Mouse (Mus musculus) kidney, embryonic 15.5 days (tissue): ENCODE results near the gene Fam206a. TPM values are rescaled to one million over a fixed set of nuclear protein-coding genes. Genes with fewer than 3 reads are reported as not detected.

Source experiments
- ATAC-seq: fragments of 200-750 bp; cut with Nextera tagmentation; replicated peaks from 2 replicates; pipeline ENCODE4 v1.8.0; 2017; ENCODE audit warnings: moderate TSS enrichment; ENCODE audit not compliant: low FRiP score
- H3K27ac ChIP-seq: fragments of 300-500 bp; sonication (generic); 2 replicates; pipeline ENCODE4 v1.5.1; 2015; ENCODE audit warnings: mild to moderate bottlenecking, inconsistent platforms
- H3K27me3 ChIP-seq: fragments of 300-500 bp; sonication (generic); 2 replicates; pipeline ENCODE4 v1.6.1; 2015; ENCODE audit warnings: inconsistent platforms
- H3K36me3 ChIP-seq: fragments of 300-500 bp; sonication (generic); 2 replicates; pipeline ENCODE4 v1.6.1; 2015; ENCODE audit warnings: inconsistent platforms
- H3K4me1 ChIP-seq: fragments of 300-500 bp; sonication (generic); 2 replicates; pipeline ENCODE4 v1.6.1; 2015; ENCODE audit warnings: inconsistent platforms
- H3K4me2 ChIP-seq: fragments of 300-500 bp; sonication (generic); 2 replicates; pipeline ENCODE4 v1.6.1; 2015; ENCODE audit warnings: moderate library complexity, mild to moderate bottlenecking, inconsistent platforms
- H3K4me3 ChIP-seq: fragments of 300-500 bp; sonication (generic); replicated peaks from 2 replicates; pipeline ENCODE4 v1.5.1; 2015; ENCODE audit warnings: mild to moderate bottlenecking, inconsistent platforms
- H3K9ac ChIP-seq: fragments of 300-500 bp; sonication (generic); 2 replicates; pipeline ENCODE4 v1.6.1; 2015; ENCODE audit warnings: mild to moderate bottlenecking, inconsistent platforms
- H3K9me3 ChIP-seq: fragments of 300-500 bp; sonication (generic); replicated peaks from 2 replicates; pipeline ENCODE4 v1.6.1; 2016; ENCODE audit warnings: inconsistent platforms
- WGBS: fragments of 180-500 bp; shearing (Covaris S2); methylation state at CpG from one replicate; pipeline ENCODE4 v1.1.7; 2015; ENCODE audit warnings: mixed read lengths; 5-methylcytosine and 5-hydroxymethylcytosine counted together
- polyA plus RNA-seq: library from polyadenylated mRNA; unstranded; fragments of >200 nt; fragmentation: Nextera tagmentation; extraction: Ambion mirVana; gene quantifications from 2 replicates; pipeline ENCODE4 v1.2.1, GENCODE M21; 2015

Fam206a gene
- polyA plus RNA-seq, 1 experiment from 2014 or later, result 20.4 TPM

DNA sequence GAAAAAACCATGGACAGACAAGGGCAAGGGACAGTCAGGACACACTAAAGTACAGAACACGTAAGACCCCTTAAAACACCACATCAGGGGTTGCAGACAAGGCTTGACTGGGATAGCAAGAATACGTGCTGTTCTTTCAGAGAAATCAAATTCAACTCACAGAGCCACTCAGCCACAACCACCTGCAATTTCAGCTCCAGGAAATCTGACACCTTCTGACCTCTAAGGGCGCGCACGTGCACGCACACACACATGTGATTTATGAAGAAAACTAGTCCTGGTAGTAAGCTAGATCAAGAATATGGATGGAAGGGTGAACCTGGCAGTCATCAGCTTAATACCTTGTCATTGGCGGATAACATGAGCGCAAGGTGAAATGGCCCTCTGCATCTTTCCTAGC, 13.0 kb downstream of the Fam206a start:
- Histone ChIP-seq H3K27ac (no peak overlapping the region), H3K4me2 (no peak overlapping the region), H3K4me3 (no peak overlapping the region), H3K27me3 (no peaks in the 10 kb centered on the region), H3K36me3 (peaks cover 38% of the 10 kb centered on the region), H3K9ac (no peak overlapping the region), H3K9me3 (no peaks in the 10 kb centered on the region), H3K4me1 (0 out of 2 replicates have a peak, but pooled peaks cover 5% of the 10 kb centered on the region)
- WGBS, result 62% methylated on average over 8 of the region's 8 CpGs
- ATAC-seq, result no peak

- Histone ChIP-seq H3K4me3 (no peak overlapping the region), H3K4me2 (no peak overlapping the region), H3K4me1 (0 out of 2 replicates have a peak, but pooled peaks cover 3% of the 10 kb centered on the region), H3K9me3 (no peaks in the 10 kb centered on the region), H3K27ac (no peak overlapping the region), H3K9ac (no peak overlapping the region), H3K36me3 (peaks cover 34% of the 10 kb centered on the region), H3K27me3 (no peaks in the 10 kb centered on the region)
- no peak for ATAC-seq
Measured at GRCm38 (mm10) chr4:56820017-56820550, 17.9 kb downstream of the Fam206a start.

DNA sequence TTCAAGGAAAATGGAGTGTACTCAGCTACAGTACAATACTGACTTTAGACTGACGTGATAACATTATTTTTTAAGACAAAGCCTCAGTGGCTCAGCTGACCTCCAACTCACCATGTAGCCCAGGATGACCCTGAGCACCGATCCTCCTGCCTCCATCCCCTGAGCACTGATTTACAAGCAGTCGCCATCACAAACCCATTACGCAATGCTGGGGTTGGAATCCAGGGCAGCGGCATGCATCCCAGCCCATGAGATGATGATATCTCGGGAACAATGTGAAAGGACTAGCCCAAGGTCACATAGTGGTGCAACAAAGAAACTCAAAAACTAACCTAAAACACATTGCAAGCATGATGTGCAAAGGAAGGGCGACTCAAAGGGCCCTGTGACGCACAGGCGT, 22.1 kb downstream of the Fam206a start:
- Histone ChIP-seq H3K4me1 (peaks cover 4% of the 10 kb centered on the region), H3K36me3 (peaks cover 31% of the 10 kb centered on the region), H3K9me3 (no peaks in the 10 kb centered on the region), H3K27me3 (no peaks in the 10 kb centered on the region), H3K27ac (no peak overlapping the region), H3K4me3 (no peak overlapping the region), H3K9ac (no peak overlapping the region), H3K4me2 (no peak overlapping the region)
- 91% methylated on average over 9 of the region's 9 CpGs for WGBS
- no peak for ATAC-seq

DNA sequence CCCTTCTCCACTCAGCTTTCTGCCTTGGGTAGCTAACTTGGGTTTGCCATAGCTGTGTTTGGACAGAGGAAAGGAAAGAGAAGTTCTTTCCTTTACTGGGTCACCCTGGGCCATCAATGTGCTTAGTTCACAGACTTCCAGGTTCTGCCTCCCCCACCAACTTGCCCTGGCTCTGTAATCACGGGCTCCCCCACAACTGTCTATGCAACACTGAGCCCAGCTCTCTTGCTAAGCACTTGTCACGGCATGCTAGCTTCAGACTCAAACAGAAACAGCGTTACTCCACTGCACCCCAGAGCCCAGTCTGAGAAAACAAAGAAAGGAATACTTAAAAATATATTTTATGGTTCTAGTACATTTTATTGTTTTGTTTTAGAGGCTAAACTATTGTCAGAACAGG, 26.8 kb downstream of the Fam206a start:
- peak; percentile 74 for ATAC-seq
- H3K27ac ChIP-seq, result peak overlapping the region; percentile 57
- 0 out of 2 replicates have a peak overlapping the region, but pooled peaks have one; percentile 4 for H3K4me2 ChIP-seq

DNA sequence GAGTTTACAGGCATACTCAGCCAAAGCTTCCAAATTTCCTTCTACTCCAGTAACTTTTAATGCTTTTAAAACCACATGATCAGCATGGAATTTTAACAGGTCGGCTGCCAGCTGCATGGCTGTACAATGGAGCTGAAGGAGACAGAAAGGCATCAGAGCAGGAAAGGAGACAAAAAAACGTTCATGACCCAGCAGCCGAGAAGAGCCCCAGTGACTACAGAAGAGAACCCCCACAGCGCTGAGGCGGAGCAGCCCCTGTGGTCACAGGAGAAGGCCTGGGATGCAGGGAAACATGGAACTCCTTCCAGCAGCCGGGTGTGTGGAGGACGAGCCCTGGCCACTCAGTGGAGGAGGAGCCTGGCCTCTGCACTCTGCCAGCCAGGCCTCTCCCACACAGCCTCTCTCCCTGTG, 27.4 kb downstream of the Fam206a start:
- Histone ChIP-seq H3K27ac (peak overlapping the region; percentile 57), H3K9me3 (no peaks in the 10 kb centered on the region), H3K4me3 (no peak overlapping the region), H3K27me3 (no peaks in the 10 kb centered on the region), H3K4me2 (0 out of 2 replicates have a peak overlapping the region, but pooled peaks have one; percentile 4), H3K36me3 (peaks cover 39% of the 10 kb centered on the region), H3K4me1 (peaks cover 32% of the 10 kb centered on the region), H3K9ac (no peak overlapping the region)
- peak; percentile 88 for ATAC-seq
- WGBS, result 24% methylated on average over 7 of the region's 7 CpGs

More for the DNA sequence above, 26.8 kb downstream of the Fam206a start:
- peaks cover 38% of the 10 kb centered on the region for H3K36me3 ChIP-seq
- peaks cover 32% of the 10 kb centered on the region for H3K4me1 ChIP-seq
- no peaks in the 10 kb centered on the region for H3K27me3 ChIP-seq
- H3K4me3 ChIP-seq, result no peak overlapping the region
- H3K9ac ChIP-seq, result no peak overlapping the region
- 32% methylated on average over 3 of the region's 3 CpGs for WGBS
- H3K9me3 ChIP-seq, result no peaks in the 10 kb centered on the region

GRCm38 (mm10) chr4:56831013-56831609, 29.0 kb downstream of the Fam206a start:
- Histone ChIP-seq H3K27ac (no peak overlapping the region), H3K9ac (no peak overlapping the region), H3K4me2 (0 out of 2 replicates have a peak overlapping the region, but pooled peaks have one; percentile 12), H3K4me1 (peaks cover 32% of the 10 kb centered on the region), H3K9me3 (no peaks in the 10 kb centered on the region), H3K4me3 (no peak overlapping the region), H3K27me3 (no peaks in the 10 kb centered on the region), H3K36me3 (peaks cover 43% of the 10 kb centered on the region)
- WGBS, result 52% methylated on average over 13 of the region's 13 CpGs
- ATAC-seq, result no peak

GRCm38 (mm10) chr4:56831998-56832397, 29.9 kb downstream of the Fam206a start:
- ATAC-seq, result no peak
- Histone ChIP-seq H3K27me3 (no peaks in the 10 kb centered on the region), H3K4me3 (no peak overlapping the region), H3K27ac (0 out of 2 replicates have a peak overlapping the region, but pooled peaks have one; percentile 41), H3K4me2 (no peak overlapping the region), H3K9me3 (no peaks in the 10 kb centered on the region), H3K9ac (no peak overlapping the region), H3K4me1 (peaks cover 32% of the 10 kb centered on the region), H3K36me3 (peaks cover 48% of the 10 kb centered on the region)
- WGBS, result 48% methylated on average over 7 of the region's 7 CpGs

DNA sequence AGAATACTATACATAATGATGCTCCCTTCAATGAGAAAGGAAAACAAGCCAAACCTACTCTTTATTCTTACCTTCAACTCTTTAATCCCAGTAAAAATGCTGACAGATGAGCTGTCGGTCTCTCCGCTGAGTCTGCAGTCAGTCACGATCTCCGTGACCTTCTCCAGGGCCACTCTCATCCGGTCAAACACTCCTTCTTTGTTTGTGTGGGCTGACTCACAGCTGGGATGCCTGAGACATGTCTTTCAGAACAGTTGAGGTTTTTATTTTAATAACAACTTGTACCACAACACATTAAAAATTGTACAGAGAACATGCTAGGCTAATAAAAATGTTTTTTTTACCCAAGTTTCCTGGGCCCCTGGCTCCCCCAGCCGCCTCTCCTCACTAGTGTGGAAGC, 35.5 kb downstream of the Fam206a start:
- H3K9me3 ChIP-seq, result no peaks in the 10 kb centered on the region
- H3K27me3 ChIP-seq, result no peaks in the 10 kb centered on the region
- peaks cover 4% of the 10 kb centered on the region; the same call in 1 of the 2 replicates for H3K4me1 ChIP-seq
- WGBS, result 59% methylated on average over 6 of the region's 6 CpGs
- no peak for ATAC-seq
- no peak overlapping the region for H3K27ac ChIP-seq
- no peak overlapping the region for H3K4me2 ChIP-seq
- H3K9ac ChIP-seq, result no peak overlapping the region
- no peak overlapping the region for H3K4me3 ChIP-seq
- H3K36me3 ChIP-seq, result peaks cover 49% of the 10 kb centered on the region

DNA sequence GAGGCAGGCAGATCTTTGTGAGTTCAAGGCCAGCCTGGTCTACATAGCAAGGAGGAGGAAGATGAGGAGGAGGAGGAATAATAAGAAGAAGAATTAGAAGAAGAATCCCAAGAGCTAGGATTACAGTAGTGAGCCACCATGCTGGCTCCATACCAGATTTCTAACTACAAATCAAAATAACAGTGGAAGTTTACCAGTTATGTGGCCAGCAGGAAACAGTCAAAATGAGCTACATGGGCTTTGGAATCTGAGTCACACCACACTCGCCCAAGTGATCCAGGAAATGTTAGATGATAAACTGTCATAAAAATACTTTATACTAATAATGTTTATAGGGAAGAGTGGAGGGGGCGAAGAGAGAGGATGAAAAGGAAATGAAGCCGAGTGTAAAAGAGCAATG, 38.2 kb downstream of the Fam206a start:
- no peak overlapping the region for H3K27ac ChIP-seq
- 78% methylated on average over 3 of the region's 3 CpGs for WGBS
- peaks cover 6% of the 10 kb centered on the region; the same call in 1 of the 2 replicates for H3K4me1 ChIP-seq
- H3K27me3 ChIP-seq, result no peaks in the 10 kb centered on the region
- peaks cover 50% of the 10 kb centered on the region for H3K36me3 ChIP-seq
- H3K4me3 ChIP-seq, result no peak overlapping the region
- no peak overlapping the region for H3K9ac ChIP-seq
- H3K4me2 ChIP-seq, result no peak overlapping the region
- H3K9me3 ChIP-seq, result peaks cover 7% of the 10 kb centered on the region; the same call in 1 of the 2 replicates
- no peak for ATAC-seq

DNA sequence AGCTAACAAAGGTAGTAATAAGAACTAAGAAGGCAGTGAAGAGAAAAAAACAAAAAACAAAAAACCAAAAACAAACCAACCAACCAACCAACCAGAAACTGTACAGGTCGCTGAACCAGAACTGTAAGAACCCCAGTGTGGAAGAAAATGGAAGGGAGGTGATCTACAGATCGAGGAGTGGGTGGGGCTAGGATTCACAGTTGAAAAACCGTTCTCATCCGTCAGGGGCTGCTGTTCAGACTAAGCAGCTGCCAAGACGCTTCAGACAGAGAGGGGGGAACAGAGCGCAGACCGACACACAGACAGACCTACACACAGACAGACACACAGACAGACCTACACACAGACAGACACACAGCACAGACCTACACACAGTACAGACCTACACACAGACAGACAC, 40.4 kb downstream of the Fam206a start:
- H3K36me3 ChIP-seq, result peaks cover 48% of the 10 kb centered on the region
- 68% methylated on average over 7 of the region's 7 CpGs for WGBS
- peaks cover 7% of the 10 kb centered on the region; the same call in 1 of the 2 replicates for H3K9me3 ChIP-seq
- no peak overlapping the region for H3K4me2 ChIP-seq
- H3K27me3 ChIP-seq, result no peaks in the 10 kb centered on the region
- H3K4me3 ChIP-seq, result no peak overlapping the region
- no peak overlapping the region for H3K27ac ChIP-seq
- no peak for ATAC-seq
- no peak overlapping the region for H3K9ac ChIP-seq
- peaks cover 6% of the 10 kb centered on the region; the same call in 1 of the 2 replicates for H3K4me1 ChIP-seq

GRCm38 (mm10) chr4:56843963-56844362, 41.8 kb downstream of the Fam206a start:
- peaks cover 6% of the 10 kb centered on the region; the same call in 1 of the 2 replicates for H3K4me1 ChIP-seq
- H3K27ac ChIP-seq, result no peak overlapping the region
- no peak overlapping the region for H3K4me3 ChIP-seq
- H3K27me3 ChIP-seq, result no peaks in the 10 kb centered on the region
- WGBS, result 89% methylated on average over 2 of the region's 2 CpGs
- ATAC-seq, result no peak
- peaks cover 7% of the 10 kb centered on the region; the same call in 1 of the 2 replicates for H3K9me3 ChIP-seq
- H3K4me2 ChIP-seq, result no peak overlapping the region
- peaks cover 40% of the 10 kb centered on the region for H3K36me3 ChIP-seq
- H3K9ac ChIP-seq, result no peak overlapping the region

DNA sequence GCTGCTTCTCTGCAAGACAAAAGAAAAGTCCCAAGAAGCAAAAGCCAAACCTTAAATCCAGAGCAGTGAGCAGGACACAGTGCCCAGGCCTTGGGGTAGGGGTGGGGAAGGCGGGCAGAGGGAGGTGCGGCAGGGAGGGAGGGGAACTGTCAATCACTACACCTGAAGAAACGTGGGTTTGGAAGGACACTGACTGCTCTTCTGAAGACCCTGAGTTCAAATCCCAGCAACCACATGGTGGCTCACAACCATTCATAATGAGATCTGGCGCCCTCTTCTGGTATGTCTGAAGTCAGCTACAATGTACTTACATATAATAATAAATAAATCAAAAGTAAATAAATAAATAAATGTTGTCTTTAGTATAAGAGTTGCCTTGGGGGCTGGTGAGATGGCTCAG, 42.8 kb downstream of the Fam206a start:
- Histone ChIP-seq H3K9me3 (peaks cover 7% of the 10 kb centered on the region; the same call in 1 of the 2 replicates), H3K4me1 (peaks cover 6% of the 10 kb centered on the region; the same call in 1 of the 2 replicates), H3K27me3 (no peaks in the 10 kb centered on the region), H3K9ac (no peak overlapping the region), H3K27ac (no peak overlapping the region), H3K4me3 (no peak overlapping the region), H3K36me3 (peaks cover 40% of the 10 kb centered on the region), H3K4me2 (no peak overlapping the region)
- WGBS, result 88% methylated on average over 4 of the region's 4 CpGs
- no peak for ATAC-seq
